8 mouse cellular contexts compared by ENCODE assay signal in genomic region chr9:108753326-108753725, GRCm38 (mm10). TPM values are rescaled to one million over a fixed set of nuclear protein-coding genes. Genes with fewer than 3 reads are reported as not detected.
DNase-seq lines count a peak whose midpoint lies in the region; ATAC-seq and TF ChIP-seq lines count a peak whose summit lies in the region.
"Had no signal": no experiment of that assay in that cellular context is flagged by ENCODE, and none has a peak within 500 bp of the region (broad histone marks: within the 10 kb centered on the region; RNA-seq: fewer than 3 reads in every experiment).

No protein-coding gene starts in this region.

- peak; percentile 63 for ATAC-seq in erythroblast, adult 5-6 weeks (replicated peaks; ENCODE audit: low FRiP score, poor library complexity, severe bottlenecking)
- no peak for ATAC-seq in kidney, postnatal 0 days (replicated peaks; ENCODE audit: low FRiP score, low read depth)
- no peak for ATAC-seq in liver, embryonic 13.5 days (ENCODE audit: low read depth)

- H3K27me3 ChIP-seq in kidney, postnatal 0 days (ENCODE audit: insufficient read depth, low read length), result no peaks in the 10 kb centered on the region
- H3K27me3 ChIP-seq in liver, embryonic 13.5 days, result no peaks in the 10 kb centered on the region
- H3K27me3 ChIP-seq: limb, embryonic 12.5 days had no signal

- TF ChIP-seq POLR2A in bone marrow, adult 2 months (IDR thresholded peaks at IDR 0.05; ENCODE audit: borderline replicate concordance, control insufficient read depth, low read depth, low read length), result no peak

- peaks cover 3% of the 10 kb centered on the region; the same call in 1 of the 2 replicates for H3K36me3 ChIP-seq in kidney, postnatal 0 days (ENCODE audit: insufficient read depth, low read length)
- H3K36me3 ChIP-seq in liver, embryonic 13.5 days, result no peaks in the 10 kb centered on the region

- no peak overlapping the region for H3K4me3 ChIP-seq in bone marrow, adult 2 months (replicated peaks; ENCODE audit: control insufficient read depth, low read depth, low read length)
- no peak overlapping the region for H3K4me3 ChIP-seq in kidney, postnatal 0 days (replicated peaks; ENCODE audit: low read depth, low read length)
- H3K4me3 ChIP-seq in liver, embryonic 13.5 days (replicated peaks), result no peak overlapping the region
- H3K4me3 ChIP-seq: limb, embryonic 12.5 days had no signal

- no peaks in the 10 kb centered on the region for H3K4me1 ChIP-seq in bone marrow, adult 2 months (ENCODE audit: control insufficient read depth, insufficient read depth, low read length)
- no peaks in the 10 kb centered on the region for H3K4me1 ChIP-seq in kidney, postnatal 0 days (replicated peaks; ENCODE audit: insufficient read depth, low read length)
- H3K4me1 ChIP-seq in liver, embryonic 13.5 days (replicated peaks), result peaks cover 12% of the 10 kb centered on the region
- H3K4me1 ChIP-seq: limb, embryonic 12.5 days had no signal

- WGBS in bone marrow, adult 2 months, result 75% methylated on average over 9 of the region's 9 CpGs
- WGBS in kidney, postnatal 0 days, result 77% methylated on average over 9 of the region's 9 CpGs
- WGBS in liver, embryonic 13.5 days (ENCODE audit: insufficient replicate concordance), result 60% methylated on average over 9 of the region's 9 CpGs

- DNase-seq in urinary bladder, adult 18-20 months (ENCODE audit: low spot score in 2 of 2), result peak; percentile 29 to 38
- no peak for DNase-seq in urinary bladder, postnatal 10 days (ENCODE audit: low spot score)
- peak; percentile 49 for DNase-seq in kidney, postnatal 0 days (ENCODE audit: low spot score)
- DNase-seq in liver, embryonic 13.5 days, result peak; percentile 13
- peak; percentile 60 for DNase-seq in right cerebral cortex, postnatal 14 days

- no peak overlapping the region for H3K9ac ChIP-seq in kidney, postnatal 0 days (ENCODE audit: low read depth, low read length)
- H3K9ac ChIP-seq in liver, embryonic 13.5 days, result no peak overlapping the region
- H3K9ac ChIP-seq: limb, embryonic 12.5 days had no signal

- H3K9me3 ChIP-seq in kidney, postnatal 0 days (replicated peaks; ENCODE audit: low read length), result no peaks in the 10 kb centered on the region
- no peaks in the 10 kb centered on the region for H3K9me3 ChIP-seq in liver, embryonic 13.5 days (replicated peaks)
- H3K9me3 ChIP-seq: limb, embryonic 12.5 days had no signal

- peak; percentile 75 for TF ChIP-seq CTCF in bone marrow, adult 2 months (IDR thresholded peaks at IDR 0.05; ENCODE audit: control insufficient read depth, insufficient read depth, low read length)
- peak; percentile 74 for TF ChIP-seq CTCF in kidney, postnatal 0 days (IDR thresholded peaks at IDR 0.05; ENCODE audit: low read depth)

- no peak overlapping the region for H3K4me2 ChIP-seq in kidney, postnatal 0 days (ENCODE audit: low read length)
- H3K4me2 ChIP-seq in liver, embryonic 13.5 days, result no peak overlapping the region
- H3K4me2 ChIP-seq: limb, embryonic 12.5 days had no signal

- no peak overlapping the region for H3K27ac ChIP-seq in bone marrow, adult 2 months (ENCODE audit: control insufficient read depth, insufficient read depth, low read depth, low read length, poor library complexity)
- no peak overlapping the region for H3K27ac ChIP-seq in kidney, postnatal 0 days
- no peak overlapping the region for H3K27ac ChIP-seq in liver, embryonic 13.5 days
- H3K27ac ChIP-seq: limb, embryonic 12.5 days had no signal

RNA-seq across cellular contexts. Expression of gene Ip6k2, which starts 30.3 kb away (rescaled TPM):
- 28.0 and 37.3 TPM in 2 replicates for polyA plus RNA-seq in bone marrow, adult 2 months (2011; ENCODE audit: insufficient read depth, insufficient read length, low replicate concordance, missing spikeins)
- total RNA-seq in erythroblast, adult 5-6 weeks (2015; ENCODE audit: low replicate concordance), result 4.2 and 20.9 TPM in 2 replicates
- total RNA-seq in erythroblast, adult 5-6 weeks (2017; ENCODE audit: low replicate concordance), result 47.5 and 61.2 TPM in 2 replicates
- polyA plus RNA-seq in kidney, postnatal 0 days (2015; fragmentation: Nextera tagmentation; extraction: Ambion mirVana), result 74.6 and 79.5 TPM in 2 replicates
- 11.5 and 11.6 TPM in 2 replicates for polyA plus RNA-seq in liver, embryonic 13.5 days (2015; fragmentation: Nextera tagmentation; extraction: Ambion mirVana)

RNA-seq across cellular contexts. Expression of gene Nckipsd, which starts 54.8 kb away (rescaled TPM):
- polyA plus RNA-seq in bone marrow, adult 2 months (2011; ENCODE audit: insufficient read depth, insufficient read length, low replicate concordance, missing spikeins), result 10.0 and 13.4 TPM in 2 replicates
- total RNA-seq in erythroblast, adult 5-6 weeks (2015; ENCODE audit: low replicate concordance), result 2.7 and 4.2 TPM in 2 replicates
- total RNA-seq in erythroblast, adult 5-6 weeks (2017; ENCODE audit: low replicate concordance), result 1.8 and 3.7 TPM in 2 replicates
- 11.3 and 13.6 TPM in 2 replicates for polyA plus RNA-seq in kidney, postnatal 0 days (2015; fragmentation: Nextera tagmentation; extraction: Ambion mirVana)
- polyA plus RNA-seq in liver, embryonic 13.5 days (2015; fragmentation: Nextera tagmentation; extraction: Ambion mirVana), result 3.9 and 5.9 TPM in 2 replicates
